Mouse (Mus musculus): ENCODE measurements at regions not wholly inside any gene's neighbourhood (a gene's known extent, or its start where the extent isn't known, plus 50 kb on each side); places are given as distances from the start of the nearest gene placed in this dataset.

DNA sequence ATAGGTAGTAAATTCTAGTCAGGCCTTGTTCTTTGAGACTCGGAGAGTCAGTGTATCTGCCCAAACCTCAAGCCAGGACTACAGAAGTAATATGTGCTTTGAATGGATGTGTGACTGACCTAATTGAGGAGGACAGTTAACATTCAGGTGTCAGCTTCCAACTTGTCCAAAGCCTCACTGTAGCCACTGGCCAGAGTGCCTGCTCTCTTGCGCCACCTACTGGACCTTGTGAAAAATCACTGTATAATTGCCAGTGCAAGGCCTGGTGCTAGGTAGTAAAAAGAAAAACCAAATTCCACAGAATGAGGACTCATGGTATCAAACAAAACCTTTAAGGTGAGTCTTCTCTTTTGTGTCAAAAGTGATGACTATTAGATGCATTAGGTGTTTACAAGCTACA lies 933.6 kb upstream of the Lrrc6 start:
- peak; percentile 14 to 33 for DNase-seq

DNA sequence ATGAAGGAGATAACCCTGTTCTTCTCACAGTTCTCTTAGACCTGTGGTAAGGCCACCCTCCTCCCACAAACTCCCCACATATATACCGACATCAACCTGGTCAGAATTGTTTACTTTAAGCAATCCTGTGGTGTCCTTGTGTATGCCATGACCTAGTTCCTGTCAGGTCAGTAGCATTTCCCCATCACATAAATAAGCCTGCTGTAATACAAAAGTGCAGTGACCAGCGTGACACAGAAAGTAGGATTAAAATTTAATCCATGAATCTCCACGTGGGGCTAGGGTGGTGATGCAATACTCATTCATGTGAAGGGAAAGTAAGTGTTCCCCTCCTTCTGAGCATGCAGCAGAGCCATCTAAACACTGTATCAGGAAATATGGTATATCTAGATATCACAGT lies 923.2 kb upstream of the Lrrc6 start:
- peak; percentile 2 to 14 for DNase-seq

DNA sequence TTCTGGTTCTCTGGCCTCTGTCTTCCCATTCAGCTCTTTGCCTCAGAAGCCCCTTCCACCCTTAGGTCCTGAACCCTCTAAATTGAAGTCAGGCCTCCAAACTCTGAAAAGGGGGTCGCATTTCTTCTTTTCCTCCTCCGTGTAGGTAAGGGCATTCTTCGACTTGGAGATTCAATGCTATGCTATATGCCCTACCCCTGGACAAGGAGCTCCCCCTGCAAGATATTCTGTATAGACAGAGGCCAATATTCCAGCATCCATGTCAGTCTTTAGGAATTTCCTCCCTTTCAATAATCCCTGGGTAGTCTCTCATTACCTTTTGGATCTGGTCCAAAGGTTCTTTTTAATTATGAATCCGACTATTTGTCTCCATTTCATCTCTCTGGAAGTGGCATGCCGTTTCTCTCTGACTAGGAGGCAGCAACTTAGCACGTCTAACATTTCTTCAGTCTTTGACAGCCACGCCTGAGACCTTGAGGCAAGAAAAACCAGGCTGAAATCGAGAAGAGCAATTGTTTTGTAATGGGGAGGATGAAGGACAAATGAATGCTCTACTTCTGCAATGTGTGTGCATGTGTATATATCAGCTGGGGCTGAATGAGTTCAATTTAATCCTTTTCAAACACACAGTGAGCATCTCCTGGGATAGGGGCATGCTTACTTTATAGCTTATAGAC lies 921.7 kb upstream of the Lrrc6 start:
- no peak for DNase-seq

DNA sequence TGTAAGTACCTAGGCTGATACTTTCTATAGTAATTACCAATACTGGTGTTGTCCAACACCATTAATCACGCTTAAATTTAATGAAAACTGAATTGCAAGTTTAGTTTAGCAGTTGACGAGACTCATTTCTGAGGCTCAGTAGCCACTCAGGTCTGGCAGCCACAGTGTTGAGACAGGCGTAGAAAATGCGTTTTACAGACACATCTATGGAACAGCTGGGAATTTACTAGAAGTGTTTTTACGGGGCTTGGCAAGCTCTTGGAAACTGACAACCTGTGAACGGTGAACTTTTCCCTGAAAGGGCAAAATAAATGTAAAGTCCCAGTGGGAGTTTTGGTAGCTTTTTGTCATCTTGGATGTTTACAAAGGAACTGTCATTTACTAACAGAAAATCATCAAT lies 920.1 kb upstream of the Lrrc6 start:
- no peak for DNase-seq

DNA sequence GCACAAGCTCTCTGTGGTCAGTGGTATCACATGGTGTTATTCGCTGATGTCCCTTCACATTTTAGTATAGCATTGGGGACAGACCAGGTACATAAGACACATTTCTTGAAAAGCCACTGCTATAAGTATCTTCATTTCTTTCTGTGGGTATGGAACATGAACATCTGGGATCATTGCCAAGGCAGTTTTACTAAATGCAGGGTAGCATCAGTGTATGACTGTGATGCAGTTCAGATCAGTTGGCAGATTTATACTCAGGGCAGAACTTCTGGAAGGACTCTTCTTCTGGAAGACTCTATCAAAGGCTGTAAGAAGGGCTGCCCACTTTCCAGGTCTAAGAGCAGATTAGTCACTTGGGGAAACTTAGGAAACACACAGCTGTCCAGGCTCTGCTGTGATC lies 919.0 kb upstream of the Lrrc6 start:
- no peak for DNase-seq

DNA sequence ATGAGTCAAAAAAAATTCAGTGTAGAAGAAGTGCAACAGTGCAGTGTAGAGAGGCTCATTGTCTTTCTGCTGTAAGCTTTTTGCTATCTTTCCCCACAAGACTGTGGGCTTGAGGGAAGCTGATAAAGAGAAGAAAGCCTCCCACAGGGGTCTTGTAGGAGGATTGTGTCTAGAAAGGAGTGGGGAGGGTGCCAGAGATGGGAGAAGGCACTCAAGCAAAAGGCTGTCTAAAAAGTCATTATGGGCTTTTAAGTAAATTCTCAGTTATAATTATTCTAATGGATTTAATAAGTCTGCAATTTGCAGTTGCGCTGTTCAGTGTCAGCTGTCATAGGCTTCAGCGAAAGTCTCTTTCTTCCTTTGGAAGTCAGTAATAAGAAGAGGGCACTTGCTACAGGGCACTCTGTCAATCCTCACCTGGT lies 917.0 kb upstream of the Lrrc6 start:
- no peak for DNase-seq

DNA sequence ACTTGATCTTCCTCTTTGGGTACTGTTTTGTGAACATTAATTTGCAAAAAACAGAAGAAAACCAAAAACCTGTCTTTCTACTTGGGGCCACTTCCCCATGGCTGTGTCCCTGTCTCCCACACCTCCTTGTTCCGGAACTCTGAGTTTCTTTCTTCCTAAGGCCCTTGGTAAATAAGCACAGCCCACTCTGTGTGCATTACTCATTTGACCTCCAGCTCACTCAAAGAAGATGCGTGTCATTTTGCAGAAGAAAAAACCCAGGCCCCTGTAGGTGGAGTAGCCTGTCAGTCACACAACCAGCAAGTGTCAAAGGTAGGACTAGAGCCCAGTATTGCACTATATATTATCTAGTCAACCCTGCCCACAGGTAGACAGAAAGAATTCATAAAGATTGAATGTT lies 915.1 kb upstream of the Lrrc6 start:
- DNase-seq: no peak

DNA sequence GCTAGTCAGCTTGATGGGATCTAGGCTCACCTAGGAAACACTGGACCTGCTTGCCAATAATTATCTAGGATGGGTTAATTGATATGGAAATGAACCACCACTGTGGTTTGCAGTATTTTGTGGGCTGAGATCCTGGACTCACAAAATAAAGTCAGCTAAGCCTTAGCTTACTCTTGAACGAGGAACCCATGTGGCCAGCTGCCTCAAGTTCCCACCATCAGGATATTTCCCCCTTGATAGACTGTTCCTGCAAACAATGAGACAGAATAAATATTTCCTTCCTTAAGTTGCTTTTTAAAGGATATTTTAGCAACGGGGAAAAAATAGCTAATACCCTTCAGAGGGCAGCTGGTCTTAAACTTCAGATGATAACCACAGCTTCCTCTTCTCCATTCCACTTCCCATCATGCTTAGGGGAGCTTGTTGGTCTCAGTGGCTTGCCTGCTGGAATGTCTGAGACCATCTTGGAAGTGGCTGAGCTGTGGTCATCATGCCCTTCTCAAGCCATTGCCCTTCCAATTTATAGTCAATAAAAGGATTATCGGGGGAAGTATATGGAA lies 913.7 kb upstream of the Lrrc6 start:
- no peak for DNase-seq

DNA sequence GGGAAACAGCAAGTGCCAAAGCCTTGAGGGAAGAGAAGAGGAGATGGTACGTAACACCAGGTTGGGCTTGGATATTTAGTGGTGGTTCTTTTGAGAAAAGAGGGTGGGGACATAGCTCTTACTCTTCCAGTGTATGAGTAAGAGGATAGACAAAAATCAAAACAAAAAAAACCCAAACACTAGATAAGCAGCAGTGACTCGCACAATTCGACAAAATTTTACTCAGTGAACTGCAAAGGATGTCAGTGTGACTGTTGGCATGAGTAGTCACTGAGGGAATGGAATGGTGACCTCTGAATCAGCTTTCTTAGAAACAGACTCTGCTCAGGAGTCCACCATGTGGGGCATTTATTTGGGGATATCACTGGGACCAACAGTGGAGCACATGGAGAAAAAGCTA lies 912.9 kb upstream of the Lrrc6 start:
- no peak for DNase-seq

DNA sequence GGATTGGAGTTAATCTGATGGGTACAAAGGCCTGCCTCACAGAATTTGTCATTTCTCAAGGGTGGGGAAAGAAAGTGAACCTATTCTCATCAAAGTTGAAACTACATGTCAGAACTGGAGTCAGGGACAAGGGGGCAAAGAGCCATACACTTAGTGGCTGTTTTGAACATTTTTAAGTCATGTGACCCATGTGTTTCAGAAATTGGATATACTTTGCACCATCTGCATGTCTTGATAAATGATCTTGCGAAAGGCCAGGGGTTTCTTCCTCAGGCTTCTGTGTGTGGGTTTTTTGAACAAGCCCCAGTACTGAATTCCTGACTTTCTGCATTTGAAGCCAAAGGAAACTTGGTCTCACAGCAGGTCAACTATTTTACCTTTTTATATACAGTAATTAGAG lies 911.7 kb upstream of the Lrrc6 start:
- no peak for DNase-seq

DNA sequence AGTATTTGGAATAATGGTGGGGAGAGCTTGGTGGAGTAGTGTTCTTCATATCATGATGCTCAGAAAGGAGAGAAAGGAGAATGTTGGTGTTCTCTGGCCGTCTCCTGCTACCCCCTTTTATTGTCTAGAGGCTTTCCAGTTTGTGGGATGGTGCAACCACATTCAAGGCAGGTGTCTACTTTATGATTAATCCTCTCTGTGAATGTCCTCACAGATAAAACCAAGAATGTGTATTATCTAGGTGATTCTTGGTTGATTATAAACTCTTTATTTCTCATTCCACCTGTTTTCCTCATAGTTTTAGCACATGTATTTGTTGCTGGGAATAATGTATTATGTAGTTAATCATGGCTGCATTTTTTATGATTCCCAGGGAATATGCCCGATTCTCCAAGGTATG lies 910.9 kb upstream of the Lrrc6 start:
- DNase-seq: no peak

DNA sequence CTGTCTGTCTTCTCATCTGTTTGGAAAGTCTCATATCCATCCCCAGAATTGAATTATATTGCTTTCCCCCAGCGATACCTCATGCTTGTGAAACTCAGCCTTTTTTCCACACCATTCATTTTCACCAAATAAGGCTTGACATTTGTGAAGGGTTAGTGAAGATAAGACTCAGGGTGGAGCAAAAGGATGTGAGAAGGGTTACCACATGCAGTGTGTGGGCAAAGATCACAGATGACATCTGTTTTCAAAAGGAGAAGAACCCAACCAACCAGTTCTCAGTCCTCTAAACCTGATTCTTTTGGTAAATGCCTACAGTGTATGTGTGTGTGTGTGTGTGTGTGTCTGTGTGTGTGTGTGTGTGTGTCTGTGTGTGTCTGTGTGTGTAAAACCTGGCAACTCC lies 909.3 kb upstream of the Lrrc6 start:
- DNase-seq: no peak

DNA sequence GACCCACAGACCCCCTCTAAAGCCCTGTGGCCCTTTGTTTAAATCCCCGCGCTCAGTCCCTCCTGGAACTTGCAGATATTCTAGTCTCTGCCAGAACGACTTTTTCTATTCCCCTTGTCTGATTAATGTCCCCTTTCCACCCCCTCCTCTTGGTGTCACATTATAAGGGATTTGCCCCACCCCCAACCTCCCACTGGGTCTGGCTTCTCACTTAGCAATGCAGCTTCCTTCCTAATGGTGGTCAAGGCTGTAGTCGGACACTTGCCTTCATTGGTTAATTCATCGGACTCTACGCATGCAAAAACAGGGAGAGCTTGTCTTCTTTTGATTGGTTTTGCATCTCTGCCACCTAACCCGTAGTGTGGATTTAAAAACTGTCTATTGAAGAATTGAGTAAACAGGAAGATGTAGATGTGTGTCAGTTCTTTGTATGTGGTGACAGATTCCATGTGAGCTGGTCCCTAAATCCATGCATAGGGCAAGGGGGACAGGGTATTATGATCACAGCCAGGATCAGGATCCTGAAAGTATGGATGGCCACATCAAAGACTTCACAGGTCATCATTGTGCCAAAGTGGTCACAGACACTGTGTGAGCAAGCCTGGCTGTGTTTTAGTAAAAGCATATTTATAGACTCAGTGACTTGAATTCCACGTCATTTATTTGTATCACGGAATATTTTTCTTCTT lies 908.3 kb upstream of the Lrrc6 start:
- no peak for DNase-seq

DNA sequence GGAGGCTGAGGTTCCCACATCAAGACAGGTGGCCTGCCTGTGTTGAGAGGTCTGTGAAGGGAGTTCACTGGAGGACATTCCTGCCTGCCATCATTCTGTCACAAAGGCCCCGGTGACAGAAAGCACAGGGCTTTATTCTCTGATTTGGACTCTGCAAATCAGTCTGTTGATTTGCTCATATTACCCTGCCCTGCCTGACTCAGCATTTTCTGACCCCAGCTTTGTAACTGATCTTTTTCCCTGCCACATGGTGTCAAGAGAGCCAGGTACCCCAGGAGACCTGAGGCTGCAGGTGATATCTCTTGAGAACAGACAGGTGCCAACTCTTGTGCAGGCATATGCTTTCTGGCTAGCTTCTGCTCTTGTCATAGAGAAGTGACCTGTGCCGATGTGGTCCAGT lies 906.5 kb upstream of the Lrrc6 start:
- DNase-seq: no peak

DNA sequence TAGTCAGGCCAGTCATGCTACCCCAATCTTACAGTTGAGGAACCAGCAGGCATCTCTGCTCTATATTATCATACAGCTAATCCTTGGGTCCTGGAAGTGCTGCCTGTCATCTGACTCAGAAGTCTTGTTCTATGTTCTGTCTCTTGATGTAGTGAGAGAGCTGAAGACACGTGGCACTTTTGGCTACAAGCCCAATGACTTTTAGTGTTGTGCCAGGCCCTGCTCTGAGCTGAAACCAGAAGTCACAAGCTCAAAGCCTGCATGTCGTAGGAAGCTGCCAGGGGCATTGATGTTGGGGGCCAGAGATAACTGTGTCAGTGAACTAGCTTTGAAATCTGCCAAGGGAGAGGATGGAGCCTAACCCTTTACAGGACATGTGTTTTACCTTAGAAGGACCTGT lies 904.8 kb upstream of the Lrrc6 start:
- peak in 1 of 2 experiments; percentile 21 for DNase-seq

DNA sequence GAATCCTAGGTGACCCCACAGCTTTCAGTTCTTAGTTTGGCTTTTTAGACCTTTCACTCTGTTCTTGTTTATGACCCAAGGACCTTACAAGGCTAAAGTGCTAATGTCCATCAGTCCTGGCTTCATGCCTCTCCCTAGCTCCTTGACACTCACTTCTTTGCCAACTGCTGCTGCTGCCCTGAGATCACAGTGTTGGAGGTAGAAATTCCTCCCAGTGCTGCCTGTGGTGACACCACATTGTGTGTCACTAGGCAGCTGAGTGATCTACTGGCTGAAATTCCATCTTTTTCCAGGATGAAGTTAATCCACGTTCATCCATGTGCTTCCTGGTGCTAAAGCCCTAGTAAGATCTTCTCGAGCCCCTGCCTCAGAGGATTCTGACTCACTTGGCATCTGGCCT lies 904.3 kb upstream of the Lrrc6 start:
- DNase-seq: no peak

DNA sequence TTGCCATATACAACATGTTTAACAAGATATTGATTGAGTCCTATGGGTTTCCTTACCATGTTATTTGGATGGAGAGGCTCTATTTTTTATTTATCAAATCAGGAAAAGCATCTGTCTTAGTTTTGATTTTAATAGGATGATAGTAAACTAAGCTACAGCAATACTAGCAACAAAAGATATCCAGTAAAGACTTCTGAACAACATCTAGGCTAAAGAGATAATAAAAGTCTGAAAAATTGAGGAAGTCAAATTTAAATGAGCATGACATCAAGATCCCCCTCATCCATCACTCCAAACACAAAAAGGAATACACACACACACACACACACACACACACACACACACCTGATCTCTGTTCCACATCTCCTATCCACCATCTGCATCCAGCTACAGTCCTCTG lies 901.6 kb upstream of the Lrrc6 start:
- no peak for DNase-seq

DNA sequence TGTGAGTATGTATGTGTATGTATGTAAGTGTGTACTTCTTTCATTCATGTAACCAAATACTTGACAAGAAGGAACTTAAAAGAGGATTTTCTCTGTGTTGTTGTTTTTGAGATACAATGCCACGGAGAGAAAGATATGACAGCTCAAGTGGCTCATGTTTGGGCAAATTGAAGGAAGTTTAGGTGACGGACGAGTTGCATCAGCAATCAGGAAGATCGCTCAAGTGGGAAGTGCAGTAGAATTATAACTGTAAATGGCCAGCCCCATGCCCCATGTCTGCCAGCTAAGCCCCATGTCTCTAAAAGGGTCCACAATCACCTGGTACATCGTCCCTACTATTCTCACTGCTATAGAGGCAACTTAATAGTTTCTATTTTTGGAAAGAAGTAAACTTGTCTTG lies 896.6 kb upstream of the Lrrc6 start:
- DNase-seq: no peak

DNA sequence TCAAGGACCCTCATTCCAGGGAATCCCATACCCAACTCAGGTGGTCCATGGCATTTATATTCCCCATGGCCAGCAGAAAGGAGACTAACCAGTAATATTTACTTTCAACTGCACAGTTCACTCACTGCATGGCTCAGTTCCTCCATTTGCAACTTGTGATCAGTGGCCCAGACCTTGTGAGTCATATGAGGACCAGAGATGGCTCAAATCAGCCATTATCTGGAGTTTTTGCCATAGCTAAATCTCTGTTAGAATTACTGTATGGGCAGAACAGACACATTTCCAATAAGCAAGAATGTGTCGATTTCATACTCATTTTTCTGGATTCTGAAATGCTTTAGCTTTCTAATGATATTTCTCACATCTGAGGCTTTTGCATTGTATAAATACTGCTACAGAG lies 894.4 kb upstream of the Lrrc6 start:
- no peak for DNase-seq

DNA sequence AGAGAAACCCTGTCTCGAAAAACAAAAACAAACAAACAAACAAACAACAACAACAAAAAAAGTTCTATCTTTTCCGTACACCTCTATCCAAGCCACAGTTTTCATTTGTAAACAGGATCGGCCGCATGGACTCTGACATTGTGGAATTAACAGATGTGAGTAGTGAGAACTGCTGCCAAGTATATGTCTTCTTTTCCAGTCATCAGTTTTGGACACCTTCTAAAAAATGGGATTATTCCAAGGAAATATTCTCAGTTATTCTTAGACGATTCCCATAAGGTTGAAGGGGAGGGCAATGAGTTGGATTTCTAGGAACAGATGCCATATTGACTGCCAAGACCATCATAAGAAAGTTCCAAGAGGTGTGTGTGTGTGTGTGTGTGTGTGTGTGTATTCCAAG lies 891.2 kb upstream of the Lrrc6 start:
- no peak for DNase-seq

DNA sequence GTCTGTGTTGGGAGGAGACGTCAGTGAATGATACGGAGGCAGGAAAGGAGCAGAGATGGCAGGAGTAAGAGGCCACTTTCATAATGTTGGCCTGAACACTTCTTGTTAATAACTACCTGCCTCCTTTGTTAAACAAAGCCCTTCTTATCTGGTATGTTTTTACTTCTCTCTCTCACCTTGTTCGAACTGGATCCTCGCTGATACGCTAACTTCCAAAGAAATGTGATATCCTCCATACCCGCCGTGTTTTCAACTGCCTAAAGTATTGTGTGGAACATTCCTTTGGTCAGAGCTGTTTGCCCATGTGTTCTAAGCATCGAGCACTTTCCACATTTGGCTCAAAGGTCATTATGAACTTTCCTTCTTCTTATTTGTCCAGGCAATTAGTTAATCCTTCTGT lies 887.8 kb upstream of the Lrrc6 start:
- DNase-seq: no peak

DNA sequence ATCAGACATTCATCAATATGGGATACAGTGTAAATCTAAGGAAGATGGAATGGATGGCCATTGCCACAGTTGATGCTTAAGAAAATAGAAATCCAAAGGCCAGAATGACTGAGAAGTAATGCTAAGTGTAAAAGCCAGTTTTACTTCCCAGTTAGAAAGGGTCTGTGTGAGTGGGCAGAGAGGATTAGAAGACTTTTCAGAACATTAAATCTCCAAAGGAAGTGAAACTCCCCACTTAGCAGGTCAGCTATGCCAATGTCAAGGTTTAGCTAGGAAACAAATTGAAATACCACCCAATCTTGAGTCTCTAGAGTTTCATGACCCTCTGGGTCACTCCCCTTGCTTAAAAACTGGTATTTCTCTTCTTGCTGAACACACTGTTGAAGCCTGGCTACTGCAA lies 886.2 kb upstream of the Lrrc6 start:
- no peak for DNase-seq

DNA sequence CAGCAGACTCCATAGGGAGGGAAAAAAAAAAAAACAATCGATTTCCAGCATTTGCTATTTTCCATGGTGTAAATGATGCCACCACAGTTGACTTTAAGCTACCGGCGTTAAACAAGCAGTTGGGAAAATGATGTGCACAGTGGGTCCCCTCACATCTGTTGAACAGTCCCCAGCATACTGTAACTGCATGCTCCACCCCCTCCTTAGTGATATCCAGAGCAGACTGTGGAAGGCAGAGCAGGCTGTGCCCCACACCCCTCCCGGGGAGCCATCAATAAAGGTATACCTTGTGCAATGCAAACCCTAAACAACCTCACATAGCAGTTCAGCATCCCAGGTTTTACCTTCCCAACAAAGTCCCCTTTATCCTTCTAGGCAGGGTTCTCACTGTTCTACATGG lies 872.9 kb upstream of the Lrrc6 start:
- no peak for DNase-seq

DNA sequence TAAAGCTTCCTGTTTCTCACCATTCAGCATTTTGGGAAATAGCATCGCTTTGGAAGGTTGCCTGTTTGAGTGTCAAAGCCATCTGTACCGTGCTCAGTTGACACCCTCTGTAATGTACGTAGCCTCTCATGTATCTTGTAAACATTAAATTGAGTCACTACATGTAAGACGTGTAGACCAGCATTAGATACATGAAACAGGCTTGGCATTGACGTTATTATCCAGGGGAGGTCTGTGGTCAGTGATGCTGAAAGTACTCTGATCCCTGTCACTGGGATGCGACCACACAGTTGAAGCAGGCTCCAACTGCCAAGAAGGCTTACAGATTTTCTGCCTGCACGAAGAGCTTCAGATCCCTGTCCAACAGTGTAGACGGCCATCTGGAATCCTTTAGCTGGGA lies 872.3 kb upstream of the Lrrc6 start:
- DNase-seq: no peak
